ENCODE assay signal across 23 mouse cellular contexts in the genomic region with DNA sequence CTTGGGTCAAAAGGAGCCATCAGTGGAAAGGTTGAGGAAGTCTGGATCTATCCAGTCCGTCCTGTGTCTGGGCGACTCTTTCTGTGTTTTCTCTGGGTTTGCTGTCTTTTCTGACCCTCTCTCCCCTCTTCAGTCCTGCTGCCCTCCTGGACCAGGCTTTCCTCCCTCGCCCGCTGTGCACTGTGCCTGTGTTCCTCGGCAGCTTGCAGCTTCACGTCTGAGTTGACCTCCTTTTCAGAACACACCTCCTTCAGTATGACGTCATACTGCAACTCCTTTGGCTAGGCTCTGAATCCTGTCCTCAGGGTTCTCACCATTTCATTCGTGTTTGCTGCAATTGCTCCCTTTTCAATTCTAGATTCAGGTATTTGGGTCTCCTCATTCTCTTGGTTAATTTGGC. TPM values are rescaled to one million over a fixed set of nuclear protein-coding genes. Genes with fewer than 3 reads are reported as not detected.
DNase-seq lines count a peak whose midpoint lies in the region; ATAC-seq lines count a peak whose summit lies in the region.
"Had no signal": no experiment of that assay in that cellular context is flagged by ENCODE, and none has a peak within 500 bp of the region (broad histone marks: within the 10 kb centered on the region; RNA-seq: fewer than 3 reads in every experiment).

No protein-coding gene starts in this region.

- peaks cover 3% of the 10 kb centered on the region; the same call in 1 of the 2 replicates for H3K4me1 ChIP-seq in limb, embryonic 13.5 days
- H3K4me1 ChIP-seq in limb, embryonic 10.5 days, result peaks cover 12% of the 10 kb centered on the region
- no peaks in the 10 kb centered on the region for H3K4me1 ChIP-seq in midbrain, embryonic 13.5 days (replicated peaks)
- H3K4me1 ChIP-seq: lung, embryonic 15.5 days; midbrain, embryonic 10.5 days had no signal

- no peak overlapping the region for H3K27ac ChIP-seq in limb, embryonic 13.5 days
- no peak overlapping the region for H3K27ac ChIP-seq in limb, embryonic 10.5 days
- no peak overlapping the region for H3K27ac ChIP-seq in midbrain, embryonic 13.5 days
- H3K27ac ChIP-seq: layer of hippocampus, adult 2 months; lung, embryonic 15.5 days; midbrain, embryonic 10.5 days; stomach, postnatal 0 days had no signal

- 50% methylated on average over 8 of the region's 8 CpGs for WGBS in limb, embryonic 13.5 days
- 64% methylated on average over 8 of the region's 8 CpGs for WGBS in limb, embryonic 10.5 days
- 52% methylated on average over 8 of the region's 8 CpGs for WGBS in midbrain, embryonic 13.5 days

- ATAC-seq in limb, embryonic 13.5 days (ENCODE audit: low FRiP score, low read depth), result 0 out of 2 replicates have a peak, but pooled peaks have one; percentile 28
- no peak for ATAC-seq in megakaryocyte-erythroid progenitor cell, adult 5-6 weeks (replicated peaks; ENCODE audit: low FRiP score, low TSS enrichment, poor library complexity, severe bottlenecking)
- no peak for ATAC-seq in midbrain, embryonic 13.5 days
- ATAC-seq: forebrain, postnatal 0 days had no signal

- no peak for DNase-seq in limb, embryonic 10.5 days (ENCODE audit: low spot score)
- DNase-seq in R1 (ENCODE audit: low read depth, low spot score), result peak; percentile 26
- DNase-seq in cerebellum, adult 11 months, result peak; percentile 41
- DNase-seq in cerebellum, postnatal 25 days, result peak; percentile 69 to 73
- no peak for DNase-seq in right cerebral cortex, postnatal 4 days
- DNase-seq: forebrain, postnatal 0 days; gastrocnemius, postnatal 25 days; heart, postnatal 4 days; liver; right cerebral cortex, adult 18-20 months; spleen, adult 18-20 months; thymus, postnatal 36 days had no signal

- no peak overlapping the region for H3K9ac ChIP-seq in limb, embryonic 13.5 days
- H3K9ac ChIP-seq in midbrain, embryonic 13.5 days (replicated peaks), result no peak overlapping the region
- H3K9ac ChIP-seq: forebrain, postnatal 0 days; lung, embryonic 15.5 days had no signal

- no peaks in the 10 kb centered on the region for H3K36me3 ChIP-seq in limb, embryonic 13.5 days
- H3K36me3 ChIP-seq in limb, embryonic 10.5 days, result no peaks in the 10 kb centered on the region
- H3K36me3 ChIP-seq in midbrain, embryonic 13.5 days, result no peaks in the 10 kb centered on the region
- H3K36me3 ChIP-seq: lung, embryonic 15.5 days; midbrain, embryonic 10.5 days had no signal

- H3K9me3 ChIP-seq in limb, embryonic 13.5 days, result no peaks in the 10 kb centered on the region
- H3K9me3 ChIP-seq in limb, embryonic 10.5 days (replicated peaks), result no peaks in the 10 kb centered on the region
- no peaks in the 10 kb centered on the region for H3K9me3 ChIP-seq in midbrain, embryonic 13.5 days
- H3K9me3 ChIP-seq: lung, embryonic 15.5 days; midbrain, embryonic 10.5 days had no signal

- H3K27me3 ChIP-seq in limb, embryonic 13.5 days, result no peaks in the 10 kb centered on the region
- H3K27me3 ChIP-seq in limb, embryonic 10.5 days (ENCODE audit: low read depth, poor library complexity, severe bottlenecking), result no peaks in the 10 kb centered on the region
- no peaks in the 10 kb centered on the region for H3K27me3 ChIP-seq in midbrain, embryonic 13.5 days
- H3K27me3 ChIP-seq: lung, embryonic 15.5 days had no signal

- H3K4me2 ChIP-seq in limb, embryonic 13.5 days (replicated peaks), result no peak overlapping the region
- no peak overlapping the region for H3K4me2 ChIP-seq in midbrain, embryonic 13.5 days (replicated peaks)
- H3K4me2 ChIP-seq: heart, embryonic 11.5 days; lung, embryonic 15.5 days had no signal

- no peak overlapping the region for H3K4me3 ChIP-seq in limb, embryonic 13.5 days
- no peak overlapping the region for H3K4me3 ChIP-seq in limb, embryonic 10.5 days
- no peak overlapping the region for H3K4me3 ChIP-seq in midbrain, embryonic 13.5 days (replicated peaks)
- H3K4me3 ChIP-seq: erythroblast, embryonic 14.5 days; layer of hippocampus, adult 2 months; lung, embryonic 15.5 days; midbrain, embryonic 10.5 days; myocyte had no signal

RNA-seq across cellular contexts. Expression of gene Kif6, which starts 18.1 kb away (rescaled TPM):
- polyA plus RNA-seq in limb, embryonic 13.5 days (2015; fragmentation: Nextera tagmentation; extraction: Ambion mirVana), result 2.3 and 2.6 TPM in 2 replicates
- polyA plus RNA-seq in limb, embryonic 10.5 days (2016; fragmentation: Nextera tagmentation; extraction: Ambion mirVana), result 3.2 and 4.3 TPM in 2 replicates
- total RNA-seq in megakaryocyte-erythroid progenitor cell, adult 5-6 weeks (2014; fragmentation: Nextera tagmentation), result not detected in 2 replicates
- not detected in 2 replicates for total RNA-seq in megakaryocyte-erythroid progenitor cell, adult 5-6 weeks (2017)
- polyA plus RNA-seq in midbrain, embryonic 13.5 days (2015; fragmentation: Nextera tagmentation; extraction: Ambion mirVana), result 2.4 and 3.6 TPM in 2 replicates
- total RNA-seq: neutrophil, adult 5-6 weeks had no signal
- polyA plus RNA-seq: erythroblast, embryonic 14.5 days had no signal

Comparison
In these comparisons a context has a peak if more than half of its experiments do, and no peak if none do; other contexts are left out.
1. DNase-seq: peak in R1 (single experiment), cerebellum, adult 11 months (single experiment) and cerebellum, postnatal 25 days (2 of 2); none in limb, embryonic 10.5 days (single experiment) and right cerebral cortex, postnatal 4 days (single experiment).